Mouse (Mus musculus) sigmoid colon, adult 10 weeks (tissue): ENCODE data around the gene Ppib. TPM values are rescaled to one million over a fixed set of nuclear protein-coding genes. Genes with fewer than 3 reads are reported as not detected.

ENCODE experiments used
- polyA plus RNA-seq: library from polyadenylated mRNA; stranded (reverse); fragments of 350-450 nt; fragmentation: Illumina TruSeq; extraction: RNeasy Lipid Tissue Mini Kit (QIAGEN cat#74804); gene quantifications from one replicate; pipeline ENCODE4 v1.2.3, GENCODE M21; 2014; ENCODE audit warnings: low read depth, low replicate concordance

The Ppib gene
- polyA plus RNA-seq = 219 TPM

GRCm38 (mm10) chr9:66059583-66060307, at the start of gene Ppib:
Gene Ppib, plus strand, starts transcription at chr9:66060222.

GRCm38 (mm10) chr9:66069583-66069982, 9.6 kb downstream of the Ppib start, which contains the start of gene Snx22:
Gene Snx22, minus strand, starts transcription at chr9:66069719.

Other genes starting within 250 kb of the Ppib start
- 10.1 TPM for gene Zfp609, start 232.7 kb upstream of the Ppib start, polyA plus RNA-seq
- 32.9 TPM for gene Pclaf, start 170.0 kb upstream of the Ppib start, polyA plus RNA-seq
- gene Trip4, start 151.4 kb upstream of the Ppib start, polyA plus RNA-seq = 40.6 TPM
- 38.0 TPM for gene Csnk1g1, start 151.3 kb upstream of the Ppib start, polyA plus RNA-seq
- gene Snx22, start 9.5 kb downstream of the Ppib start, polyA plus RNA-seq = not detected
- gene Snx1, start 66.4 kb downstream of the Ppib start, polyA plus RNA-seq = 166 TPM
- 169 TPM for gene Ciao2a, start 66.4 kb downstream of the Ppib start, polyA plus RNA-seq
- 18.3 TPM for gene Dapk2, start 98.0 kb downstream of the Ppib start, polyA plus RNA-seq